Mouse (Mus musculus): ENCODE measurements around the gene Etl4.

DNA sequence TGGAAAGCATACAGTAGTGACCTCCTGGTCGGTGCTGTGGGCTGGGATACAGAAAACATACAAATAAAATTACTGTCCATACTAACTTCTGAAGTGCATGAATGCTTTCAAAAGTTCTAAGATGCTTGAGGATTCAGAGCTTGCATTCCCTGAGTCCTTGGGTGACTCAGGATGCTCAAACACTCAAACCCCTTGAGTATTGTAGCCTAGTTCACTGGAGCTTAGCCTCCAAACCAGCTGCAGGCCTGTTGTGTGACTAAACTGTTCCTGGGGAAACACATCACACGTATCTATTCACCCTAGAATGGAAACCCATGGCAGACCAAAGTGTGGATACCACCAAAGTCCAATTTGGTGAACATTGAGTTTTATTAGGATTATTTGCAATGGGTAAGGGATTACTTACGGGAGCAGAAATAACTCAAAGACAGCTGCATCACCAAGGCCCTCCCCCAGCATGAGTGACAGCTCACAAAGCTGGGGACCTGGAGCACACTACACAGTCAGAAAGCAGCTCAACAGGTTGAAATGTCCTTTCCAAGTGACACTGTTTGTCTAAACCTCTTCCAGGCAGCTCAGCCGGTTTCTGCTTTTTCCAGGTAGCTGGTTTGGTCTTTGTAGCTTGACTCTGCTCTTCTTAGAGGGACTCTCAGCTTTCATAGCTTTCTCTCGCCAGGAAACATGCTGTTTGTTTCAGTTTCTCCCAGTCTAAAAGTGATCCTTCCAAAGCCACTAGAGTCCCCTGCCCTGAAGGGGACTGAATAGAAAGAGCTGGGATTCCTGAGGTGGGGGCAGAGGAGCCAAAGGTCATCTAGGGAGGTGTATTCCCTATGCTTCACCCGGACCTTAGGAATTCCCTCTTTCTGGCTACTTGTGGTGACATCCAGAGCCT is 598.5 kb downstream of the Etl4 start:
- TF ChIP-seq HCFC1 (IDR thresholded peaks at IDR 0.05; ENCODE audit: borderline replicate concordance, insufficient read depth, low read length) (no peak), ZC3H11A (IDR thresholded peaks at IDR 0.05; ENCODE audit: borderline replicate concordance, low read depth, low read length) (no peak), ZNF384 (IDR thresholded peaks at IDR 0.05; ENCODE audit: low read depth, low read length) (no peak), MAFK (IDR thresholded peaks at IDR 0.05; ENCODE audit: insufficient read depth, low read depth, low read length) (no peak), CHD2 (IDR thresholded peaks at IDR 0.05; ENCODE audit: low read depth, low read length) (no peak)

Data from ES-E14 (cell line).